Mouse (Mus musculus) intestine, postnatal 0 days (tissue): ENCODE measurements at regions not wholly inside any gene's neighbourhood (a gene's known extent, or its start where the extent isn't known, plus 50 kb on each side); places are given as distances from the start of the nearest gene placed in this dataset.

ENCODE experiments used
- ATAC-seq: fragments of 200-750 bp; cut with Nextera tagmentation; 2 replicates; pipeline ENCODE4 v1.8.0; 2017; ENCODE audit warnings: mild to moderate bottlenecking, moderate TSS enrichment, moderate library complexity
- H3K27ac ChIP-seq: fragments of 300-500 bp; sonication (generic); 2 replicates; pipeline ENCODE4 v1.5.1; 2014; ENCODE audit warnings: mild to moderate bottlenecking, low read depth, low read length, moderate library complexity
- H3K27me3 ChIP-seq: fragments of 300-500 bp; sonication (generic); replicated peaks from 2 replicates; pipeline ENCODE4 v1.6.1; 2014; ENCODE audit warnings: low read length, mixed read lengths; ENCODE audit not compliant: control insufficient read depth, insufficient read depth
- H3K36me3 ChIP-seq: fragments of 300-500 bp; sonication (generic); 2 replicates; pipeline ENCODE4 v1.6.1; 2014; ENCODE audit warnings: mild to moderate bottlenecking, moderate library complexity; ENCODE audit not compliant: control insufficient read depth, insufficient read depth
- H3K4me1 ChIP-seq: fragments of 300-500 bp; sonication (generic); replicated peaks from 2 replicates; pipeline ENCODE4 v1.6.1; 2014; ENCODE audit warnings: antibody characterized with exemption, low read length, mixed read lengths; ENCODE audit not compliant: control insufficient read depth, insufficient read depth
- H3K4me2 ChIP-seq: fragments of 300-500 bp; sonication (generic); replicated peaks from 2 replicates; pipeline ENCODE4 v1.6.1; 2014; ENCODE audit warnings: low read depth, mild to moderate bottlenecking, moderate library complexity
- H3K4me3 ChIP-seq: fragments of 300-500 bp; sonication (generic); 2 replicates; pipeline ENCODE4 v1.5.1; 2014; ENCODE audit warnings: low read depth, low read length
- H3K9ac ChIP-seq: fragments of 300-500 bp; sonication (generic); 2 replicates; pipeline ENCODE4 v1.6.1; 2014; ENCODE audit warnings: mild to moderate bottlenecking, low read depth, low read length
- H3K9me3 ChIP-seq: fragments of 300-500 bp; sonication (generic); 2 replicates; pipeline ENCODE4 v1.6.1; 2016; ENCODE audit warnings: mixed run types; ENCODE audit not compliant: control insufficient read depth
- CTCF ChIP-seq: sonication (generic); IDR thresholded peaks from 2 replicates; pipeline ENCODE4 v1.5.1; 2016; ENCODE audit warnings: low read depth, mild to moderate bottlenecking, control low read depth, antibody characterized with exemption, moderate library complexity
- WGBS: fragments of 180-500 bp; shearing (Covaris S2); extraction: QIAGEN DNeasy Blood & Tissue Kit; methylation state at CpG from one replicate; pipeline ENCODE4 v1.1.7; 2014; 5-methylcytosine and 5-hydroxymethylcytosine counted together

DNA sequence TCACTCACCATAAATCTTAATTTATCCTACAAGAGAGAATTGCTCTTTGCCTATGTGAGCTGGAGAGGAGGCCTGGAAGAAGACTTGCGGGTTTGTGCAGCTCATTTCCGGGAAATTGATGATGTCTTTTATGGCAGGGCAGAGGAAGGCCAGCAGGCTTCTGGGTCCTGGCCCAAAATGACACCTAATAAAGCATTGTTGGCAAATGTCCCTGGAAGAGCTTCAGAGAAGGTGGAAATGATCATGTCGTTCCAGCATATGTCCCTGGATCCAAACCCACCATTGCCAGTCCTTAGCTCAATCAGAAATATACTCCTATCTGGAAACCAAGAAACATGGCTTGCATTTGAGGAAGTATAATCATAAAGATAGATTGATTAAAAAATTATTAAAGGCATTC, 427.9 kb upstream of the 3110018I06Rik start:
- H3K4me1 ChIP-seq = no peaks in the 10 kb centered on the region
- WGBS = 67% methylated on average over 3 of the region's 3 CpGs
- no peak for ATAC-seq
- H3K4me3 ChIP-seq = no peak overlapping the region
- no peaks in the 10 kb centered on the region for H3K27me3 ChIP-seq
- H3K4me2 ChIP-seq = no peak overlapping the region
- H3K27ac ChIP-seq = no peak overlapping the region
- H3K9me3 ChIP-seq = no peaks in the 10 kb centered on the region
- no peaks in the 10 kb centered on the region for H3K36me3 ChIP-seq
- no peak for TF ChIP-seq CTCF
- no peak overlapping the region for H3K9ac ChIP-seq

DNA sequence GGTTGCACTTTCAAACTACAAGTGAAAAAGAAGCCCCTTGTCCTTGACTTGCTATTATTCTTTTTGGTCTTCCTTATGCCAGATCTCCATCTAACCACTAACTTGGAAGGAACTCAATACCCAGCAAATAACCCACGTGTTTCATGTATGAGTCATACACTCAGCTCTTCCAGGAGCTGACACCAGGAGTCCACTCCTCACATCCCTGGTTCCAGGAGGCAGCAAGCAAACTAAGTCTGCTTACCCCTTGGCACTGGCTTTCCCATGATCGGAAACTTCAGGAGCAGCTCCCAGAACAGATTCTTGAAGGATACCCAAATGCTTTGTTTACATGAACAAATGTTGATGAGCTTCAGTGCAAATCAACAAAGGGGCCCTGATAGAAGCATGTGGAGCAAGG, 421.1 kb upstream of the 3110018I06Rik start:
- no peak for TF ChIP-seq CTCF
- no peak overlapping the region for H3K4me2 ChIP-seq
- H3K27me3 ChIP-seq = no peaks in the 10 kb centered on the region
- H3K9me3 ChIP-seq = no peaks in the 10 kb centered on the region
- no peak overlapping the region for H3K4me3 ChIP-seq
- no peak overlapping the region for H3K27ac ChIP-seq
- WGBS = 83% methylated on average over 2 of the region's 2 CpGs
- H3K36me3 ChIP-seq = no peaks in the 10 kb centered on the region
- ATAC-seq = no peak
- H3K9ac ChIP-seq = no peak overlapping the region
- no peaks in the 10 kb centered on the region for H3K4me1 ChIP-seq

GRCm38 (mm10) chr12:107082541-107082940, 405.9 kb upstream of the 3110018I06Rik start:
- TF ChIP-seq CTCF = no peak
- H3K4me2 ChIP-seq = no peak overlapping the region
- no peaks in the 10 kb centered on the region for H3K36me3 ChIP-seq
- WGBS = 82% methylated on average over 10 of the region's 10 CpGs
- H3K4me3 ChIP-seq = no peak overlapping the region
- no peak overlapping the region for H3K27ac ChIP-seq
- no peaks in the 10 kb centered on the region for H3K4me1 ChIP-seq
- H3K27me3 ChIP-seq = no peaks in the 10 kb centered on the region
- H3K9ac ChIP-seq = no peak overlapping the region
- no peak for ATAC-seq
- H3K9me3 ChIP-seq = no peaks in the 10 kb centered on the region

DNA sequence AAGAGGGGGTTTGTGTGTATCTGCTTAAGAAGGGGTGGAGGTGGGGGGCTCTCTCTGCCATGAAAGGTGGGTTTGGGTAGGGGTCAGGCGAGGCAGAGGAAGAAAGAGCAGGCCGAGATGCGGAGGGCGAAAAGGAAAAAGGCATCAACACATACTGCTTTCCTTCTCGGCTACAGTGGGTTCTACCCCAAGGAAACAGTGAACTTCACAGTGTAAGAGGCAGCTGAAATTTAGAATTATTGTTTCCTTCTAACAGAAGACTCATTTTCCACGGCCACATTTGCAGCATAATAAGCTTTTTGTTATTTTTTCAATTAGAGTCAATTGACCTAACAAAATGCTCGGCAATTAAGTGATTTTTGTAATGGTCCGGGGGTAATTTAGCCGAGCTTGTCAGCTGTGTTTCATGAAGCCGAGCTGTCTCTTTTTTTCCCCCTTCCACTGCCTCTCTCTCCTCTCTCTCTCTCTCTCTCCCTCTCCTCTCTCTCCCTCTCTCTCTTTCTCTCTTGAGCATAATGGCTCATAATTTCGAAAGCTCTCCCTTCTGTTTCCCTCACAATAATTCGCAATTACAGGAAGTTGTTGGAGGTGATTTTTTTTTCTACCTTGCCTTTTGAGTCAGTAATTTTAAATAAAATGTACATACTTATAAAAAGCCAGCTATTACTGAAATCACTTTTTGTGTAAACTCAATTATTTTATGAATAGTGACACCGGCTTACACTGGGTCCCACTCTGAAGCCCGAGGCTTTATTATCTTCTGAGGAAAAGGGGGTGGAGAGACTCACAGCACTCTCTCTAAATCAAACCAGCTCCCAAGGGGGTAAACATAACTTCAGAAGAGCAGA, 403.1 kb upstream of the 3110018I06Rik start:
- no peak for TF ChIP-seq CTCF

DNA sequence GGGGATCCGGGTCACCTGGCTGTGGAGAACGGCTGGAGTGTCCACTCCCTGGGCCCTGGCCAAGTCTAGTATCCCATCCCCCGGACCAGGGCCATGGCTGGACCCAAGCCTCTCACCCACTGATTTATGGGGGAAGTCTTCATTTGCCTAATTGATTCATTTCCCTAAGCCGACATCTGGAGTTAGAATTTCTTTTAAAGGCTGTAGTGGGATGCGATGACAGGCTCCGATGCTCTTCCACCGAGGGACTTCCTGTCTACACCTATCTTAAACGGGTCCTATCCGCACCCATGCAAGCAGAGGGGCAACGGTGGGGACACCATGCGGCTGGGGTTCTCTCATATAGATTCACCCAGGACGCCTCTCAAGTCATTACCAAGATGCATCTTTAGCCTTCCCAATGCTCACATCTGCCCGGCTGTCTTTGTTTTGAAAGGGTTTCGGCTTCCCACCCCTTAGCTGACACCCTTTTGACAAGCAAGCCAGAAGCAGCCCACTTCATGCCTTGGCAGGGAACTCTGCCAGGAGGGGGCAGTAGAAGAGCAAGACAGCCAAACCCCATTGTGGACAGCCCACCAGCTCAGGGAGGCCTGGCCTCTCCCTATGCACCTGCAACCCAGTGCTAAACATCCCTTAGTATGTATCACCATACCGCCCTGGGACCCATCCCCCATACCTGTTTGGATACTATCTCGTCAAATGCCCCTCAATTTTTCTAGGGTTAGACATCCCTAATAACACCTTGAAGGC, 402.4 kb upstream of the 3110018I06Rik start:
- Histone ChIP-seq H3K36me3 (no peaks in the 10 kb centered on the region), H3K4me3 (no peak overlapping the region), H3K9ac (no peak overlapping the region), H3K9me3 (no peaks in the 10 kb centered on the region), H3K27ac (no peak overlapping the region), H3K27me3 (no peaks in the 10 kb centered on the region), H3K4me2 (no peak overlapping the region), H3K4me1 (no peaks in the 10 kb centered on the region)
- ATAC-seq = no peak
- peak; percentile 70 for TF ChIP-seq CTCF
- 42% methylated on average over 16 of the region's 16 CpGs for WGBS

More for the DNA sequence above, 403.1 kb upstream of the 3110018I06Rik start:
- H3K4me1 ChIP-seq = no peaks in the 10 kb centered on the region
- H3K27me3 ChIP-seq = no peaks in the 10 kb centered on the region
- no peak for ATAC-seq
- WGBS = 68% methylated on average over 14 of the region's 14 CpGs
- no peak overlapping the region for H3K4me2 ChIP-seq
- H3K36me3 ChIP-seq = no peaks in the 10 kb centered on the region
- no peaks in the 10 kb centered on the region for H3K9me3 ChIP-seq
- H3K9ac ChIP-seq = no peak overlapping the region
- H3K27ac ChIP-seq = no peak overlapping the region
- no peak overlapping the region for H3K4me3 ChIP-seq

- H3K9ac ChIP-seq = no peak overlapping the region
- no peak overlapping the region for H3K4me2 ChIP-seq
- H3K27ac ChIP-seq = no peak overlapping the region
- TF ChIP-seq CTCF = no peak
- 78% methylated on average over 3 of the region's 3 CpGs for WGBS
- no peaks in the 10 kb centered on the region for H3K27me3 ChIP-seq
- H3K4me3 ChIP-seq = no peak overlapping the region
- no peaks in the 10 kb centered on the region for H3K4me1 ChIP-seq
- no peaks in the 10 kb centered on the region for H3K9me3 ChIP-seq
- no peaks in the 10 kb centered on the region for H3K36me3 ChIP-seq
- no peak for ATAC-seq
Measured at GRCm38 (mm10) chr12:107092151-107092550, 396.3 kb upstream of the 3110018I06Rik start.
